Mouse (Mus musculus): ENCODE measurements around the gene Hif3a.
A peak's percentile ranks its signal among the peaks of the same experiment; 100 is the strongest.

GRCm38 (mm10) chr7:17056081-17056581, 6.1 kb downstream of the Hif3a start:
- no peak for TF ChIP-seq CTCF (IDR thresholded peaks at IDR 0.05; ENCODE audit: control insufficient read depth, insufficient read depth, insufficient replicate concordance, low read depth, low read length)
- peak; percentile 62; the same call in 1 of the 2 replicates for TF ChIP-seq POLR2A (IDR thresholded peaks at IDR 0.05; ENCODE audit: control insufficient read depth, low read depth, low read length)

All from testis, adult 2 months (tissue).